Mouse (Mus musculus) A20 (cell line): ENCODE measurements around the gene Rassf6.
A peak's percentile ranks its signal among the peaks of the same experiment; 100 is the strongest.

Experiments used
- DNase-seq: peaks from one replicate; pipeline ENCODE4 v3.0.0-alpha.2; 2011; ENCODE audit warnings: low read depth, low spot score

Rassf6 gene

DNA sequence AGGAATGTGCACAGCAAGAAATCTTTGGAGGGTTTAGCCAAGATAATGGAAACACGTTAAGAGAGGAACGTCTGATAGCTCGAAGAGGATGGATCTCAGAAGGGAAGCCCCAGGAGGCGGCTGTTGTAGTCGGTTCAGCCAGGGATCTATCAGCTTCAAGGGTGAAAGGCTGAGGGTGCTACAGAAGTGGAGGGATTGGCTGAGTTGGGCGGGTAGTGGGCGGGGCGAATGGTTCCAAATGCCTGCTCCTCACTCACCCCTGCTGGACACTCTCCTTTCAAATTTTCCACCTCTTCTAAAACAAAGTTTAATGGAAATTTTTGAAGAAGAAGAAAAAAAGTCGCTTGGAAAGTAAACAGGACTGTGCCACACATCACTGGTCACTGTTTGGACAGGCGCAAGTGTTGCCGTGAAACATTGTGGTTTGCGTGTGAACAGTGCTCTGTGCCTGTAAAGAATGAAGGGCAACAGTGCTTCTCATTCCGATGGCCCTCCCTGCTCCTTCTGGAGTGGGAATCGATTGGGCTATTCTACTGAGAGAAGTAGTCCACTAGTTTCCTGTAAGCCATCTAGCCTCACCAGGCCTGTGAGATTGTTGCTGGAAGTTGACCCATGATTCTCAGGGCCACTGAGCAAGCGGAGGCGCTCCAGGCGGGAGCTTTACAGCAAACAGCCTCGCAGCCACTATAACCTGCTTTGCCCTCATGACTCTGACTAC, 15.6 kb downstream of the Rassf6 start:
- no peak for DNase-seq

DNA sequence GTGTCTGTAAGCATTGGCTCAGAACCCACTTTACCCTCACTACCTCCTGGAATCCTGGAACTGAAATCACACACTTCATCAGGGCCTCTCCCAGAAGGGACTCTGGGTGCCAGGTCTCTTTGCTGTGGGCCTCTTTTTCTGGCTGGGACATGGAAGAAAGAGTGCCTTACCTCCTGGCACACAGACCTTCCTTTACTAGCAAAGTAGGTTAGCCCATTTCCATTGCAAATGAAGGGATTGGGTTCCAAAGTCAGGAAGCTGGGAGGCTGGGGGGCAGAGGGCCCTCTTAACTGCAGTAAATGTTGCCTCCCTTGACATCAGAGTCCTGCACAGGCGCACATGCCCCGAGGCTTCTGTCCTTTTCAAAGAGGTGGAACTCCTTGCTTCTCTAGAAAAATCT, 17.2 kb downstream of the Rassf6 start:
- no peak for DNase-seq

DNA sequence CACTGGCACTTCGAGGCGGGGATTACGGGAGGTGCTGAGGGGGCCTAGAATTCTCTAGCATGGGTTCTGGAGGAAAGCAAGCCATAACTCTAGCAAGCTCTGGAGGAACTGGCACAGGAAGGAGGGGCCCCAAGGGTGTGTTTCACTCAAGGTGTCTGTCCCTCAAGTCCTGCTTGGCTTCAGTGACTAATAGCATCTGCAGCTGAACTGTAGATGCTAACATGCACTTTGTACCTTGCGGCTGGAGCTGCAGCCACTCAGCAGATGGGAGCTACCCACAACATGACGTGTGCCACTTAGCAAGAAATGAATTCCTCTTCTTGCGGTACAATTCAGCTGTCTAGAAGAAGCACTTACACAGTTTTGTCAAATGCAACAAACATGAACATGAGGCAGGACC, 18.7 kb downstream of the Rassf6 start:
- DNase-seq: no peak

DNA sequence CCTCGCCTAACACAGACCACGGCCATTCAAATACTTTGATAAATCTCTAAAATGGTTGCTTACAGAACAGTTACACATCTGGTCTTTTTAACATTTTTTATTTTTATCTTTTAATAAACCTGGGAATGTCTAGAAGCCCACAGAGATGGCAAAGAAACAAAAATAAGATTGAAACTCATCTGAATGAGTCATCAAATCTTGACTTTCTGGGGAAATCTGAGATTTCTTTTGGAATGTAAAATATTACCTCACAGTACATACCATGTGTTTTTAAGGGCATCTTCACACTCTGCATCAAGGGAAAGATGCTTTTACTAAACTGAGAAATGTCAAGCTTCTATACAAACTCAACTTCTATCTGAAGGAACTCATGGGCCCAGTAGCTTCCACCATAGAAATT, 19.1 kb downstream of the Rassf6 start:
- no peak for DNase-seq

DNA sequence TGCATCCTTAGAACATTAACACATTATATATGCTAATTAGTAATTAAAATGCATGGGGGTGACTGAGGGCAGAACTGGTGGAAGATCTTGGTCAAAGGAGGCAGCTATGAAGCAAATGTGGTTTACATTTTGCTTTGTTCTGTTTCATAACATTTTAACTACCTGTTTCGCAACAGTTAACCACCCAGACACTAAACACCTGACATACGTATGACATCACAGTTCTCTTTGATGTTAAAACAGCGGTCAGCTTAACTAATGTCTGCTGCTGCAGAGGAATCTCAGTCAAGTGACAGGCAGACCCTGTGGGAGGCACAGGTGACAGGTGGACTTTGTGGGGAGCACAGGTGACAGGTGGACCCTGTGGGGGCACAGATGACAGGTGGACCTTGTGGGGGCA, 22.6 kb downstream of the Rassf6 start:
- peak; percentile 30 for DNase-seq

DNA sequence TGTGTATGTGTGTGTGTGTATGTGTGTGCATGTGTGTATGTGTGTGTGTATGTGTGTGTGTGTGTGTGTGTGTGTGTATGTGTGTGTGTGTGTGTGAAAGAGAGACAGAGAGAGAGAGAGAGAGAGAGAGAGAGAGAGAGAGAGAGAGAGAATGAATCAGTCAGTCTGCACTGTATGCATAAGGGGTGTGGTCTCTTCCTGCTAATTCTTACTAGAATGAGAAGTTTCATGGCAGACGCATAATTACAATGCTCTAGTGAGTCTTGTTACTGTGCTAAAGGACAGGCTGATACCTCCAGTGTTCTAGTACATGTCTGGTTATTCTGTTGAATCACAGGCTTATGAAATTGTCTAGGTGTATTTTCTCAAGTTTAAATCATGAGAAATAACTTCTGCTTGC, 27.7 kb downstream of the Rassf6 start:
- peak; percentile 44 for DNase-seq

DNA sequence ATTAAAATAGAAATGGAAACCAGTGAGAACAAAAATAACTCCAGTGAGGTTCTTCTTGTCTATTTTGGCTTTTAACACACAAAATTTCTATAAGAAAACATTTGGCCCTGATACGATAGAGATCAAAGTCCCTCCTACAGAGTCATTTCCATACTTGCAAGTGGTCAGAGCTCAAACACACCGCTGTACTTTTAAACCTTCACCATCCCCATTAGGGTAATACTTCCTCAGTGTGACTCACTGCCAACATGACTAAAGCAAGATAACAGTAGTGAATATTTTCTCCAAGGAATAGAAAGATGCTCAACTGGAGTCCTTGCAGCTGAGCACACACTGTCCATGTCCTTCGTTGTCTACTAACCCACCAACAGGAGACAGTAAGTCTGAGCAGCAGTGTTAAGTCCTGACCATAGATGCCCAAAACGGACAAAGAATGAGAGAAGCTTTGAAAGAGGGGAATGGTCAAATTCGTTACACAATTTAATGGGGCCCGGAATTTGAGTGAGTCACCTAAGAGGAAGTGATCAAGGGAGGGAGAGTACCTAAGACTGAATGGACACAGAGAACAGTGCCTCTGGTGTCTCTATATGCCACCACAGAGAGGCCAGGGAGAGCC, 28.4 kb downstream of the Rassf6 start:
- DNase-seq: peak; percentile 83

DNA sequence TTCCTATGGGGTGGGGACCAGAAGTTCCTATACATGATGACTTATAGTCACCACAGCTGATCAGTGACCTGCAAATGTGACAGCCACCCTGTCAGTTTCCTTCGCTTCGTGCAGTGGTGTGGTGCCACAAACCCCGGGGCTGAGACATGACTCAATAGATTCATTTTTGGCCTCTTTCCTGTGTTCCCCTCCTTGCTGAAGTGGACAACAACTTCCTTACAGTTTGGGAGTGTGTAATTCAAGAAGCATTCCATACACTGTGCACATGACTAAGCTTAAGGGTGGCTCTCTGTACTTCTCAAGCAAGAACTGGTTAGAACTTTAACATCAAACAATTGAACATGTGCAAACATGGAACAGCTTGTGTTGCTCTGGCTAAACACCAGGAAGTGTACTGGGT, 29.1 kb downstream of the Rassf6 start:
- no peak for DNase-seq

DNA sequence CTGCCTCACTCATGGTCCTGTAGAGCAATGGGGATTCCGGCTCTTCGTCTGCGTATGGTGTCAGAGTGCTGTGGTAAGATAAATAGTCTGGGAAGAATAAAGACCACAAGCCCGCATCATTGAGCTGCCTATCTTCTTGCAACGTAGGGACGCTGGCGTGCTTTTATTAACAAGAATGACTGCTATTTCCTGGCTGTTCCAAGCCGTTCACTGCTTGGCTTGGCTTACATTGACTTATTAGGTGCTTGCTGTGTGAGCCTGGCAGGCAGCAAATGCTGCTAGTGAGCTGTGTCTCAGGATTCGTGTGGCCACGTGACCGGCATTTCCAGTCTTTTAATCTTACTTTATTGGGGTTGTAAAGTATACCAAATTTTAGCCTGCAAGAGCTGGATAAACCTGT, 31.6 kb downstream of the Rassf6 start:
- DNase-seq: no peak

DNA sequence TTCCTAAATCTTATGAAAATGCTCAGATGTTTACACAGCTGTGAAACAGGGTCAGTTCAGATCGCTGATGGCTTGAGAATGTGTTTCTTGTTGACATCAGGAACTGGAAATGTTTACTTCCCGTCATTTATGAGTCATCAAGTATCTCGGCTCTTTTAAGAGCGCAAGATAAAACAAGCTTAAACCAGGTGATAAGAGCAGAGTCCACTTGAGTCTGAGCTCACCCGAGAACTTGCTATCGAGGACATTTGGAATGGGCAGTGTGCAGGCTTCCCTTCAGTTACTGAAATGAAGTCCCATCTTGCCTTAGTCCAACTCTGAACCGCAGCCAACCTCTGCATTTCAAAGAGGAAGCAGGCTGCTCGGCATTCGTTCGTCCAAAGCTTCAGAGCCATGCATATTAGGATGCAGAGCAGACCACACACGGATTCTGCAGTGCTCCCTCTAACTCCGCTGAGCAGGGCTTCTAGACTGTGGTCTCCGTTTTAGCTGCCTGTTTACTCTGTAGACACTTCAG, 37.0 kb downstream of the Rassf6 start:
- peak; percentile 43 for DNase-seq

DNA sequence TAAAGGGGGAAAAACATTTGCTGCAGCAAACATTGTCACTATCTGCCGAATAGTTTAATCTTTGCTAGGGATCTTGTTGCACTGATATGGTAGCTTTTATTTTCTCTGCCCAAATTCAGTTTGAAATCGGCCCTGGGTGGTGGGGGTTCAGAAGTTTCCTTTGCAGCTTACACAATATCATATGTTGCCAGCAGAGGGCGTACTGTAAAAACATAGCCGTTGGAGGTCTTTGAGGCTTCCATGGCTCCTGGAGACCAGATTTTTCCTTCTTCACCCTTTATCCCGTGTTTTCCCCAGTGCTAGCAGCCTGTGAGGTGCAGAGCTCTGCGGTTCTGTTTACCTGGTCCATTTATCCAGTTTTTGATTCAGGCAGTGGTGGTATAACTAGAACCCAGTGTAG, 39.0 kb downstream of the Rassf6 start:
- peak; percentile 58 for DNase-seq

DNA sequence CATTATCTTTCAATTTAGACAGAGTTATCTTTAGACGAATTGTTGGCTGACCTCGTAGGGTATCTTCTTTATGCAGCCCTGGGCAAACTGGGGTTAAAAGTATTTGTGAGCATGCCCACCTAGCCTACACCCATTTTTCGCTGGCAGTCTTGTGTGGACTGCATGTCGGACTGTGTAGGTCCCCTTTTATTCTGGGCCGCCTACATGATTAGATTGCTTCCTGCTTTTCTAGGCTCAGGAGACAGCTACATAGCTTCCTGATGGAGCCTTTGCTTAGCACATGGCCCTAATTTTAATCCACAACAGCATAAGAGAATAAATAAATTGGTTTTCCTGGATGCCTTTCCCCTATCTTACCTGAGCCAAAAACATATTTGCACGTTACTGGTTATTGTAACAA, 44.3 kb downstream of the Rassf6 start:
- DNase-seq: no peak

DNA sequence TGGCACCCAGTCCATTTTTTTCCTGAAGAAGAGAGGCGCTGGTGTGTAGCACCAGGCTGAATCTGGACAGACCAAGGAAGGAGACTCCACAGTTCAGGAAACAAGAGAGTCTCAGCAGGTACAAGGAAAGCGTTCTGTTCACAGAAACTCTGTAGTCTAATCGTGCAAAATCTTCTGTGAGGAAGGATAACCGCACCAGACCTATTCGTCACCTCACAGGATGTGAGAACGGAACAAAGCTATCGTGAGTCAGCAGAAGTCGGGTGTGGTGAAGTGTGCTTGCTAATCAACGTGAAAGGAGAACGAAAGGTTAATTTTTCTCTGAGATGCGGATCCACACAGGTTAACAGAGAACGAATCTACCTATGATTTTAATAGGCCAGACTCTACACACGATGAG, 45.5 kb downstream of the Rassf6 start:
- peak; percentile 36 for DNase-seq

DNA sequence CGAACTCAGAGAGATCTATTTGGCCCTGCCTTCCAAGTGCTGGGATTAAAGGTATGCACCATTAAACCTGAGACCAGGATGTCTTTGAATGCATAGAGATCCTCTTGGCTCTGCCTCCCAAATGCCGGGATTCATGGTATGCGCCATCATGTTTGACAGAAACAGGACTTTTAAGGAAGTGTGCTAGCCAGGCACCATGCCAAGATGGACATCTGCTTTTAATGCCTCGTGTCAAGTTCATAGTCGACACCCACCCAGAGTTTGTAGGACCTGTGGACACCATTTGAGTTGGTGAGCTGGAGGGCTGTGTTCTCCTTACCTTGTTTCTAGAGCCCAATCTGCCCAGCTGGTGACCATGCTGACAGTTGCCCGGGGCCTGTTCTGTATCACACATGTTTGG, 48.5 kb downstream of the Rassf6 start:
- no peak for DNase-seq

DNA sequence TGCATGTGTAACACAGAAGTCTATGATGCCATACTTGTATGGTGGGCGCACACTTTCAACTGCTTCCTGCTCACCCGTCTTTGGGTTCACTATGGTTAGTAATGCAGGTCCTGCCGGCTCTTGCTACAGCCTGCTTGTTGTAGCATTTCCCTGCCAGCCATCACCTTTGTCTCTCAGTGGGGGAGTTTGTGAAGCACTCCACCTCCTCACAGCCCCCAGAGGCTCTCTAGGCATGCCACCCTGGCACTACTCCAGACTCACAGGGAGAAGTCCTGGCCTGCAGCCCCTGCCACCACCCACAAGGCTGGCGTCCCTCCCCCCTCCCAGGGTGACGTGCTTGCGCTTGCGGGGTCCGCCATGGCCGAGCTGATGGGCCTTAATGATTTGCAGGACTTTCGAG, 49.8 kb downstream of the Rassf6 start:
- no peak for DNase-seq

DNA sequence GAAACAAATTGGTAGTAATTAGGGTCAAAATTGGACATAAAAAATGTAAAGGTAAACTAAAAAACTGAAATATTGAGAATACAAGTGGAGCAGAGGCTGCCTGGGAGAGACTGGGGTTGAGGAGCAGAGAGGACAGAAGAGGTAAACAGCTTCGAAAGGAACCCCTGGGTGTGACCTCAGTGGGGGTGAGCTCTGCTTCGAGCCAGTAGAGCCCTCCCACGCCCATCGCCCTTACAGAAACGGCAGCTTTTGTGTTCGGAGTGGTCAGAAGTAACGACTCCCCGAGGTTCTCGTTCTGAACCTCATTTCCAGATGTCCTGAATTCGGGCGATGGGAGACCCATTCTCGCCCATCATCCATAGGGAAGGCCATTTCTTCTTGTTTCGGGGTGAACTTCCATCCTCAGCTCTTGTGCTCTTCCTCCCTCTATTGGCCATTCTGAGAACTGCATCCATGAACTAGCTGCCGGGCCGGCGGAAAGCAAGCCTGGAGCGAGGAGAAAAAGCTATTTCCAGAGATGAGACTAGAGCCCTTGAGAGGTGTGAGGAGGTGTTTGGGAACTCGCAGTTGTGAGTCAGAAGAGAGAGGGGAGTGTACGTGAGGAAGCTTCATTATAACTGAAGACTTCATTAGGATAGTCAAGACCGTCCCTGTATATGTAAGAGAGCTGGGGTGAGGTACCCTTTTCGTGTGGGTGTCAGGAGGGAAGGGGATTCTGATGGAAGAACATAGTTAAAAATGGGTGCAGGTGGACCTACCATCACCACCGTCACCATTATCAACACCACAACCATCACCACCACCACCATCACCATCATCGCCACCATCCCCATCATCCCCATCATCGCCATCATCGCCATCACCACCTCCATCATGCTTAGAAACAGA, 51.5 kb downstream of the Rassf6 start:
- DNase-seq: peak; percentile 74

DNA sequence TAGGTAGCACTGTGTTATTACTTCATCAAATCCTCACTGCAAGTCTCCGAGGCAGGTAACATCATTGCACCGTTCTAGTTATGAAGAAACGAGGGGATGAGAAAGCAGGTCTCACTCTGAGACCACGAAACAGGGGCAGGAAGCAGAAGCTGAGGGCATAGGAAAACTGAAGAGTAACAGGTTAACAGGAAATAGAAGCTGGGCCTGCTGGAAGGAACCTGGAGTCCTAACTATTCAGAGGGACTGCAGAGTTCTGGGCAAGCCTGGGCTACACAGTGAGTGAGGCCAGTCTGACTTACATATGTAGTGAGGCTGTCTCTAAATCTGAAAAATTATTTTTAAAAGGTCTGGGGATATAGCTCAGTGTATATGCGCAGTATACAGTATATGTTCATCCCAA, 52.4 kb downstream of the Rassf6 start:
- no peak for DNase-seq

DNA sequence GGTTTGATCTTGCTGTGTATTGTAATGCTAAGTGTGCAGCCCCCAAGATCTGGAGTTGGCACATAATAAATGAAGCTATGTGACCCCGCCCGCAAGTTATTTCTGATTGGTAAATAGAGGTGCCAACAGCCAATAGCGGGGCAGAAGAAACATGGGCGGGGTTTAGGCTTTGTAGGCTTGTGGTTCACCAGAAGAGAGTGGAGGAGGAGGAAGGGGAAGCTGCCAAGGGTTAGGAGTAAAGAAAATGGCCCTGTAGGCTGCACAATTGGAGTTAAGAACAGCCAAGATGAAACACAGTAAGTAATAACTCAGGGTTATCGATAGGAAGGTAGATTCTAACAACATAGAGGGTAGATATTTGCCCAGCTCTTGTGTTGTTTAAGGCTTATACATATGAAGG, 53.9 kb downstream of the Rassf6 start:
- DNase-seq: no peak

DNA sequence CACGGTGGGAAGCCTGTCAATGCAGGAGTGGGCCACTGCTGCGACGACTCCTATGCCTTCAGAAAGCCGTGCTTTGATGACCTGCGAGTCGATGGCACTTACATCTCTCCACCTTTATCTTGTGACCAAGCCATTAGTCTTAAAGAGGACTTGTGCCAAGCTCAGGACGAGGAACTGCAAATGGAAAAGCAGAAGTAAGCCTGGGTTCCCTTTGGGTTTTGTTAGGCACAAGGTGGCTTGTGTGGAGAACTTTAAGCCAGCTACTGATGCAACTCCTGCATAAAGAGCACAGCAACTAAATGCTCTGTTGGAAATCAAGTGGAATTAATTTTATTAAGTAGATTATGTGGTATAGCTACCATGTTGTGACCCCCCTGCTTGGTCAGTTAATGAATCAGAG, 55.7 kb downstream of the Rassf6 start:
- no peak for DNase-seq

DNA sequence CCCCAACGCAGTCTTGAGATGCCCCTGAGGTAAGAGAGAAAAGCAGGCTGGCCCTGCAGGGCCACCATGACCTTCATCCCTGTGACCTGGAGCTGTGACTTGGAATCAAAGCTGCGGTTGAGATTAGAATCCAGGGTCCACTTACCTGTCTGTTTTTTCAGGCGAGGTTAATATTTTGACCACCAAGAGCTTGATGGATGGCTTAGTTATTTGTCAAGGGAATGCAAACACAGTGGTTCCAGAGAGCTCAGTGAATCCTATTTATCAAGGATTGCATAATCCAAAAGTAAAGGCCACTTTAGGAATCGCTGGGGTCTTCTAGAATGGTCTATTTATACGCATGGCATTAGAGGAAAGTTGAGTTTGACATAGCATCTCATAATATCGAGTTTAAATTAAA, 58.3 kb downstream of the Rassf6 start:
- no peak for DNase-seq

DNA sequence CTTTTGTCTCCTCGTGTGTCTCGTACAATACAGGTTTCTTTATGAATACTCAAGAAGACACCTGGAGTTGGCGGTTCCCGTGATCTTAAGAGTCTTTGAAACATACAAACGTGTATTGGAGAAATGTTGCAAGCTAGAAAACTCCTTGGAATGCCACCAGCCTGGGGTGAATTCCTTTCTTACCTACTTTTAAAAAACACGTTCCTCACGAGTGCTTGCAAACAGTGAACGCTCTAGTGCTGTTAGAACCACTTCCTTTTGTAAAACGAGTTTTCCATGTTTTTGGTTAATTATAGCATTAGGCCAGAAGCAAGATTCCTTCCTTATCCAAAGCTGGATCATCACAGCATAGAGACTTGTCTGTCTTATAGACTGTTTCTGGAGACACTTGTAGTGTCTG, 60.9 kb downstream of the Rassf6 start:
- DNase-seq: no peak

DNA sequence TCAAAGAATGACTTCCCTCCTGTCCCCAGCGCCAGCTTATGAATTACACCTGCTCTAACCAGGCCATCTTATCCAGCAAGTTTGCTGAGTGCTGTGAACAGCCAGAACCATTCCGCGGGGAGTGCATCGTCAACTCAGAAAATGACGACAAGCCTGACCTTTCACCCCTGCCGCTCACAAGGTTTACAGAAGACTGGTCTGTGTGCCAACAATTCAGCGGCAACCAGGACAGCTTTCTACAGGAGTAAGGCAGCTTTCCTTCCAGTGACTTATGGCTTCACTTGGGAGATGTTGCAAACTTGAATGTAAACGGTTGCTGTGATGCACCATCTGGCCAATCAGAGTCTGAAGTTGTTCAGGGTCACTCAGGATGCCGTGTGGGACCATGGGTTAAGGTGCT, 62.7 kb downstream of the Rassf6 start:
- DNase-seq: no peak

DNA sequence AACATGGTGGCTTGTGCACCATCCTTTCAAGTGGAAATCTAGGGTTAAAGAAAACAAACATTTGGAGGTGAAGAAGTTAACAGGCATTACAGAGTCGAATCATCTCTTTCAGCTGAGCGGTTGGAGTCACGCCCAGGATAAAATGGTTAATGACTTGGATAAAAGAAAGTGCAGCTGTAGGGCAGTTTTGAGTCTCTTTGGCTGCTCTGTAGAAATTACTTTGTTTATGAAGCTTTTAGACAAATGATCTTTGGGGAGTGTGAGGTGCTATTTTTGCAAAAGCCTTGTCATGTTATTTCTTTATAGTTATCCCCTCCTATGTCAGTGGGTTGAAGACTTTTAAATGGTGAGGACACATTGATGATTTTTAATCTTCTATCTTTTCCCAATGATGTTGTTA, 69.2 kb downstream of the Rassf6 start:
- no peak for DNase-seq
